In the genomic region with DNA sequence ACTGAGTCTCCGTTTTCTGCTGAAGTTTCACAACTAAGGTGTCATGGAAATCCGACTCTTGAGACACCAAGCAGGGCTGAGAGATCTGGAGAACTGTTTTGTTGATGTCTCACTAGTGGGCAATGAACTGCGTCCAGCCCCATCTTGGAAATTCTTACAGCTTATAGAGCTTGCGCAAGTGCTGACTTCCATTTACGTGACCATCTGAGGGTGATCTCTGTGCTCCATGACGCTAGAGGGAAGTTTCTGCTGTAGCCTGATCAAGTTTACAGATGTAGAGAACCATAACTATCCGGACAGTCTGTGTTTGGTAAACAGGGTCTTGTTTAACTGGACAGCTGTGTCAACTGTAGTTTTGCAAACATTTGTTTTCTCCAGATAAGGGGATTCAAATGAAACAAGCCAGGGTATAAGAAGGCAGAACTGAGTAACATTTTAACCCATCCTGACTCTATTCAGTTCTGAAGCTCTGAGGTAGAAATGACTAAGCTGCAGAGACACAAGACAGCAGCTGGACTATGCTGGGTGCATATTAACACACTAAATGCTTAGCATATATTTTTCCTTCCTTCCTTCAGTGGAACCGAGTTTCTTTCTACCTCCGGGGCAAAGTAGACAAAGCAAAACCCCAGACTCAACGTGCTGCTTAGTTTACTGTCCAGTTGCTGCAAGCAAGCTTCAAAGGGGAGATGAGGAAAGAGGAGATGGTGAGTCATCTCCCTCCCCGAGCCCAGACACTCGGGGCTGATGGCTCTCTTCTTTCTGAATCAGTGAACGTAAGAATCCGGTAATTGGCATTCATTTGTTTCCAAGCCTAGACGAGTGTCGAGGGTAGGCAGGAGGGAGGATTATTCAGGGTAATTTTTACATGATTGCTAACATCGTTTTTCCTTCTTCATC, we compare ENCODE assay signal across 18 mouse cellular contexts.
DNase-seq lines count a peak whose midpoint lies in the region; ATAC-seq and TF ChIP-seq lines count a peak whose summit lies in the region.
"Had no signal": no experiment of that assay in that cellular context is flagged by ENCODE, and none has a peak within 500 bp of the region (broad histone marks: within the 10 kb centered on the region; RNA-seq: fewer than 3 reads in every experiment).

No protein-coding gene starts in this region.

- 59% methylated on average over 17 of the region's 17 CpGs for WGBS in intestine, embryonic 16.5 days
- 62% methylated on average over 17 of the region's 17 CpGs for WGBS in intestine, embryonic 15.5 days
- WGBS in liver, postnatal 0 days (ENCODE audit: insufficient replicate concordance): 62% methylated on average over 17 of the region's 17 CpGs

- no peaks in the 10 kb centered on the region for H3K9me3 ChIP-seq in intestine, embryonic 16.5 days (ENCODE audit: control insufficient read depth, low read length)
- no peaks in the 10 kb centered on the region for H3K9me3 ChIP-seq in intestine, embryonic 15.5 days
- no peaks in the 10 kb centered on the region for H3K9me3 ChIP-seq in CH12.LX (replicated peaks; ENCODE audit: low read length)
- H3K9me3 ChIP-seq in liver, postnatal 0 days (ENCODE audit: low read length): no peaks in the 10 kb centered on the region
- H3K9me3 ChIP-seq: heart, embryonic 12.5 days; hindbrain, embryonic 10.5 days had no signal

- H3K9ac ChIP-seq in intestine, embryonic 16.5 days (ENCODE audit: low read depth, low read length): no peak overlapping the region
- no peak overlapping the region for H3K9ac ChIP-seq in intestine, embryonic 15.5 days
- H3K9ac ChIP-seq in CH12.LX (ENCODE audit: insufficient read depth, low read depth): peak overlapping the region; percentile 37
- no peak overlapping the region for H3K9ac ChIP-seq in liver, postnatal 0 days (replicated peaks)
- H3K9ac ChIP-seq: heart, embryonic 12.5 days had no signal

- in situ Hi-C loops in CH12.LX (cut with MboI; ENCODE audit: low pct_ligation_motif_present, low pct_unique_long_range_greater_than_20kb, low sequenced_read_pairs): no loop called here

- H3K4me3 ChIP-seq in intestine, embryonic 16.5 days (ENCODE audit: low read length): no peak overlapping the region
- H3K4me3 ChIP-seq in intestine, embryonic 15.5 days (replicated peaks): no peak overlapping the region
- H3K4me3 ChIP-seq in CH12.LX (replicated peaks in 1 of 3; ENCODE audit: low read depth in 2 of 3, low read length in 2 of 3, poor library complexity in 1 of 3): peak overlapping the region in 2 of 3 experiments; percentile 26 to 29
- no peak overlapping the region for H3K4me3 ChIP-seq in liver, postnatal 0 days (ENCODE audit: low read depth, low read length)
- H3K4me3 ChIP-seq: heart, embryonic 12.5 days; hindbrain, embryonic 10.5 days had no signal

- dilution Hi-C loops in CH12.LX (cut with MboI; ENCODE audit: extremely low pct_ligation_motif_present, extremely low pct_unique_long_range_greater_than_20kb, low sequenced_read_pairs): no loop called here

- intact Hi-C loops in left cerebral cortex, postnatal 36 days (cut with DNase I): loop anchor here (10.0 kb wide), 1 partner anchor 75 kb away; no protein-coding TSS in a partner anchor

- peaks cover 10% of the 10 kb centered on the region; the same call in 1 of the 2 replicates for H3K4me1 ChIP-seq in intestine, embryonic 16.5 days (ENCODE audit: control insufficient read depth, insufficient read depth, low read length)
- peaks cover 14% of the 10 kb centered on the region for H3K4me1 ChIP-seq in intestine, embryonic 15.5 days (replicated peaks)
- peaks cover 36 to 66% of the 10 kb centered on the region in 2 experiments for H3K4me1 ChIP-seq in CH12.LX (ENCODE audit: control insufficient read depth in 1 of 2, insufficient read depth in 2 of 2)
- H3K4me1 ChIP-seq in liver, postnatal 0 days (ENCODE audit: insufficient read depth): 0 out of 2 replicates have a peak, but pooled peaks cover 8% of the 10 kb centered on the region
- H3K4me1 ChIP-seq: hindbrain, embryonic 10.5 days had no signal

- TF ChIP-seq EP300 in CH12.LX (IDR thresholded peaks at IDR 0.05; ENCODE audit: low read length): peak; percentile 76
- TF ChIP-seq EP300 in liver, postnatal 0 days (IDR thresholded peaks at IDR 0.05; ENCODE audit: low read depth): no peak

- TF ChIP-seq CTCF in CH12.LX (conservative IDR thresholded peaks at IDR 0.05 in 1 of 2, IDR thresholded peaks at IDR 0.05 in 1 of 2; ENCODE audit: low read depth in 2 of 2, low read length in 2 of 2): no peak
- TF ChIP-seq CTCF in liver, postnatal 0 days (IDR thresholded peaks at IDR 0.05; ENCODE audit: low read depth): no peak

- TF ChIP-seq POLR2A in CH12.LX (IDR thresholded peaks at IDR 0.05; ENCODE audit: low read depth, low read length): no peak; the same call in 1 of the 2 replicates

- TF ChIP-seq RAD21 in CH12.LX (IDR thresholded peaks at IDR 0.05; ENCODE audit: low read depth, low read length): no peak

- H3K79me2 ChIP-seq in CH12.LX (replicated peaks; ENCODE audit: control insufficient read depth, extremely low read depth, insufficient read depth, poor library complexity, severe bottlenecking): no peaks in the 10 kb centered on the region

- H3K27ac ChIP-seq in intestine, embryonic 16.5 days (ENCODE audit: low read length): peak overlapping the region; percentile 29
- no peak overlapping the region for H3K27ac ChIP-seq in intestine, embryonic 15.5 days
- H3K27ac ChIP-seq in CH12.LX (ENCODE audit: insufficient read depth, low read depth): peak overlapping the region; percentile 57
- 0 out of 2 replicates have a peak overlapping the region, but pooled peaks have one; percentile 9 for H3K27ac ChIP-seq in liver, postnatal 0 days (ENCODE audit: low read depth)
- H3K27ac ChIP-seq: hindbrain, embryonic 10.5 days had no signal

- no peaks in the 10 kb centered on the region for H3K36me3 ChIP-seq in intestine, embryonic 16.5 days (ENCODE audit: control insufficient read depth, insufficient read depth, low read length)
- no peaks in the 10 kb centered on the region for H3K36me3 ChIP-seq in intestine, embryonic 15.5 days
- H3K36me3 ChIP-seq in CH12.LX (replicated peaks in 1 of 2; ENCODE audit: control insufficient read depth in 1 of 2, insufficient read depth in 1 of 2, low read length in 1 of 2): no peaks in the 10 kb centered on the region
- no peaks in the 10 kb centered on the region for H3K36me3 ChIP-seq in liver, postnatal 0 days (replicated peaks; ENCODE audit: insufficient read depth, low read length)
- H3K36me3 ChIP-seq: heart, embryonic 12.5 days; hindbrain, embryonic 10.5 days had no signal

- no peak for ATAC-seq in intestine, embryonic 16.5 days
- ATAC-seq in intestine, embryonic 15.5 days: no peak
- peak; percentile 65 for ATAC-seq in liver, postnatal 0 days
- ATAC-seq in cerebellum, adult (ENCODE audit: insufficient number of reproducible peaks, low FRiP score, low TSS enrichment): no peak
- ATAC-seq: forebrain, embryonic 16.5 days had no signal

- H3K4me2 ChIP-seq in intestine, embryonic 16.5 days (ENCODE audit: low read depth, low read length): no peak overlapping the region
- H3K4me2 ChIP-seq in intestine, embryonic 15.5 days (replicated peaks): no peak overlapping the region
- H3K4me2 ChIP-seq in CH12.LX (ENCODE audit: insufficient read depth, low read depth, poor library complexity, severe bottlenecking): peak overlapping the region; percentile 88
- H3K4me2 ChIP-seq in liver, postnatal 0 days (ENCODE audit: low read depth, low read length): peak overlapping the region; percentile 26; the same call in 1 of the 2 replicates
- H3K4me2 ChIP-seq: heart, embryonic 12.5 days had no signal

- no peaks in the 10 kb centered on the region for H3K27me3 ChIP-seq in intestine, embryonic 16.5 days (replicated peaks; ENCODE audit: control insufficient read depth, insufficient read depth, low read length)
- no peaks in the 10 kb centered on the region for H3K27me3 ChIP-seq in intestine, embryonic 15.5 days (replicated peaks)
- H3K27me3 ChIP-seq in CH12.LX (replicated peaks): no peaks in the 10 kb centered on the region
- H3K27me3 ChIP-seq in liver, postnatal 0 days (ENCODE audit: insufficient read depth, low read length): no peaks in the 10 kb centered on the region
- H3K27me3 ChIP-seq: heart, embryonic 12.5 days had no signal

- DNase-seq in CH12.LX (ENCODE audit: extremely low read depth): peak; percentile 63
- DNase-seq in adrenal gland, postnatal 14 days: peak; percentile 34
- DNase-seq in liver, postnatal 0 days: no peak
- DNase-seq in left cerebral cortex, postnatal 36 days (ENCODE audit: low spot score in 2 of 2): no peak
- no peak for DNase-seq in urinary bladder, postnatal 10 days (ENCODE audit: low spot score)
- DNase-seq: cerebellum, adult 9-11 months; embryo, embryonic 11 days; gastrocnemius, postnatal 36 days; kidney, postnatal 14 days; lung, postnatal 14 days; midbrain, embryonic 14.5 days; spleen, adult 18-20 months had no signal

TF ChIP-seq in CH12.LX, 34 proteins besides CTCF, POLR2A, EP300 and RAD21 (continues in another document):
- TF ChIP-seq NELFE (IDR thresholded peaks at IDR 0.05; ENCODE audit: low read depth, low read length) (0 out of 2 replicates have a peak, but pooled peaks have one; percentile 7), POLR2AphosphoS2 (IDR thresholded peaks at IDR 0.05; ENCODE audit: low read depth, low read length) (no peak), JUN (IDR thresholded peaks at IDR 0.05; ENCODE audit: insufficient read depth, low read depth, low read length) (no peak; the same call in 1 of the 2 replicates), IRF4 (IDR thresholded peaks at IDR 0.05; ENCODE audit: low read depth, low read length) (peak; percentile 65), HCFC1 (IDR thresholded peaks at IDR 0.05; ENCODE audit: low read depth, low read length) (no peak), MAX (IDR thresholded peaks at IDR 0.05; ENCODE audit: low read length) (0 out of 2 replicates have a peak, but pooled peaks have one; percentile 26), CHD2 (IDR thresholded peaks at IDR 0.05; ENCODE audit: low read length) (0 out of 2 replicates have a peak, but pooled peaks have one; percentile 26), SIN3A (IDR thresholded peaks at IDR 0.05; ENCODE audit: low read length) (peak; percentile 16; the same call in 1 of the 2 replicates), MAFK (IDR thresholded peaks at IDR 0.05; ENCODE audit: insufficient replicate concordance, low read length) (0 out of 2 replicates have a peak, but pooled peaks have one; percentile 3), ETS1 (conservative IDR thresholded peaks at IDR 0.05; ENCODE audit: low read depth, low read length) (peak; percentile 48), ELF1 (IDR thresholded peaks at IDR 0.05; ENCODE audit: low read depth, low read length) (peak; percentile 12; the same call in 1 of the 2 replicates), MEF2A (IDR thresholded peaks at IDR 0.05; ENCODE audit: borderline replicate concordance, low read depth, low read length) (peak; percentile 39; the same call in 1 of the 2 replicates), TBP (conservative IDR thresholded peaks at IDR 0.05; ENCODE audit: low read depth, low read length) (0 out of 2 replicates have a peak, but pooled peaks have one; percentile 12), USF2 (conservative IDR thresholded peaks at IDR 0.05; ENCODE audit: low read depth, low read length) (no peak), ZMIZ1 (IDR thresholded peaks at IDR 0.05; ENCODE audit: low read depth, low read length) (0 out of 2 replicates have a peak, but pooled peaks have one; percentile 14)

Comparison
In these comparisons a context has a peak if more than half of its experiments do, and no peak if none do; other contexts are left out.
1. H3K4me2 ChIP-seq: peak in CH12.LX (single experiment) and liver, postnatal 0 days (single experiment); none in intestine, embryonic 16.5 days (single experiment) and intestine, embryonic 15.5 days (single experiment).
2. H3K4me3 ChIP-seq: peak in CH12.LX (2 of 3); none in intestine, embryonic 16.5 days (single experiment), intestine, embryonic 15.5 days (single experiment) and liver, postnatal 0 days (single experiment).
3. DNase-seq: peak in CH12.LX (single experiment) and adrenal gland, postnatal 14 days (single experiment); none in liver, postnatal 0 days (single experiment), left cerebral cortex, postnatal 36 days (0 of 2) and urinary bladder, postnatal 10 days (single experiment).